Mouse (Mus musculus) heart, postnatal 0 days (tissue): ENCODE results near the gene Shc1.

Source experiments
- CTCF ChIP-seq: IDR thresholded peaks from 2 replicates; pipeline ENCODE4 v1.5.1; 2016; ENCODE audit warnings: antibody characterized with exemption, control low read depth, low read depth
- EP300 ChIP-seq: IDR thresholded peaks from 2 replicates; pipeline ENCODE4 v1.6.1; 2016; ENCODE audit warnings: antibody characterized with exemption, low read depth

DNA sequence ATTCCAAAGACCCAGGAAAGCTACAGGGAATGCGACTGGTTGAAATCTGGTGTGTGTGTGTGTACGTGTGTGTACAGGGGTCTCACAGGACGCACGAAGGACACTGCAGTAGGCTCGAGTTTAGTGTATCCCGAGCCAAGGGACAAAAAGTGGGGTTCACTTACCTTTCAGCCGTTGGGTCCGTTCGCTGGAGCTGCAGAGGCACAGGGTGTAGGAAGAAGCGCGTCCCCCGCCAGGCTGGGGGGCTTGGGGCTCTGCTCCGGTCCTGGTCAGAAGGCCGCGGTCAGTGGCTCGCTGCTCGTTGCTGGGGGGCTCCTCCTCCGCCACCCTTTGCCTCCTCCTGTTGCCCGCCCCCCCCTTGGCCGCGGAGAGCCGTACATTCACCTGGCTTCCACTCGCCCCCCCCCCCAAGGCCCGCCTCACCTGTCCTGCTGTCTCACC is 25.4 kb upstream of the Shc1 start:
- TF ChIP-seq CTCF (no peak), EP300 (no peak)
